20 mouse cellular contexts compared by ENCODE assay signal in genomic region chr9:44804678-44805077, GRCm38 (mm10). TPM values are rescaled to one million over a fixed set of nuclear protein-coding genes. Genes with fewer than 3 reads are reported as not detected.
DNase-seq lines count a peak whose midpoint lies in the region; ATAC-seq and TF ChIP-seq lines count a peak whose summit lies in the region.
"Had no signal": no experiment of that assay in that cellular context is flagged by ENCODE, and none has a peak within 500 bp of the region (broad histone marks: within the 10 kb centered on the region; RNA-seq: fewer than 3 reads in every experiment).

No protein-coding gene starts in this region.

- no peak overlapping the region for H3K27ac ChIP-seq in kidney, embryonic 15.5 days
- no peak overlapping the region for H3K27ac ChIP-seq in limb, embryonic 14.5 days (replicated peaks; ENCODE audit: low read depth, low read length)
- H3K27ac ChIP-seq in limb, embryonic 10.5 days: no peak overlapping the region
- H3K27ac ChIP-seq: embryonic facial prominence, embryonic 12.5 days; forebrain, embryonic 15.5 days; hindbrain, embryonic 10.5 days had no signal

- H3K9ac ChIP-seq in kidney, embryonic 15.5 days: no peak overlapping the region
- no peak overlapping the region for H3K9ac ChIP-seq in limb, embryonic 14.5 days (ENCODE audit: low read depth, low read length, severe bottlenecking)
- H3K9ac ChIP-seq: embryonic facial prominence, embryonic 12.5 days; forebrain, embryonic 15.5 days; heart, embryonic 12.5 days had no signal

- peak; percentile 69 for DNase-seq in kidney, adult 11 months
- DNase-seq in limb, embryonic 14.5 days (ENCODE audit: low spot score): no peak
- DNase-seq in limb, embryonic 10.5 days (ENCODE audit: low spot score): no peak
- peak; percentile 41 to 81 for DNase-seq in kidney, postnatal 25 days
- DNase-seq in yolk sac, embryonic 10.5 days (ENCODE audit: low spot score): no peak
- no peak for DNase-seq in retina, embryonic 14.5 days (ENCODE audit: low spot score)
- DNase-seq: adrenal gland, postnatal 14 days; cerebellum, adult 11-12 months; cerebellum, adult 9-10 months; cerebellum, postnatal 25 days; gastrocnemius, postnatal 14 days had no signal

- ATAC-seq in kidney, embryonic 15.5 days (replicated peaks; ENCODE audit: low FRiP score): no peak
- ATAC-seq in limb, embryonic 14.5 days (ENCODE audit: low FRiP score, low read depth): 0 out of 2 replicates have a peak, but pooled peaks have one; percentile 21
- ATAC-seq: activated CD4-positive, CD25-positive, alpha-beta regulatory T cell, adult 4 months; forebrain, embryonic 15.5 days; Patski had no signal

- peaks cover 30% of the 10 kb centered on the region for H3K4me1 ChIP-seq in kidney, embryonic 15.5 days
- H3K4me1 ChIP-seq in limb, embryonic 14.5 days (ENCODE audit: control insufficient read depth, insufficient read depth, low read length): peaks cover 5% of the 10 kb centered on the region
- H3K4me1 ChIP-seq in limb, embryonic 10.5 days: peaks cover 7% of the 10 kb centered on the region

- peaks cover 51% of the 10 kb centered on the region for H3K36me3 ChIP-seq in kidney, embryonic 15.5 days
- H3K36me3 ChIP-seq in limb, embryonic 14.5 days (ENCODE audit: control insufficient read depth, insufficient read depth, low read length): peaks cover 50% of the 10 kb centered on the region
- H3K36me3 ChIP-seq in limb, embryonic 10.5 days: peaks cover 52% of the 10 kb centered on the region

- H3K27me3 ChIP-seq in kidney, embryonic 15.5 days: no peaks in the 10 kb centered on the region
- no peaks in the 10 kb centered on the region for H3K27me3 ChIP-seq in limb, embryonic 14.5 days (ENCODE audit: control insufficient read depth, insufficient read depth, low read length)
- H3K27me3 ChIP-seq in limb, embryonic 10.5 days (ENCODE audit: low read depth, poor library complexity, severe bottlenecking): peaks cover 25% of the 10 kb centered on the region
- H3K27me3 ChIP-seq: embryonic facial prominence, embryonic 12.5 days; forebrain, embryonic 15.5 days; Patski had no signal

- 87% methylated on average over 10 of the region's 10 CpGs for WGBS in kidney, embryonic 15.5 days
- WGBS in limb, embryonic 14.5 days: 90% methylated on average over 10 of the region's 10 CpGs
- 92% methylated on average over 10 of the region's 10 CpGs for WGBS in limb, embryonic 10.5 days

- H3K4me3 ChIP-seq in kidney, embryonic 15.5 days (replicated peaks): no peak overlapping the region
- H3K4me3 ChIP-seq in limb, embryonic 14.5 days (replicated peaks; ENCODE audit: low read length): no peak overlapping the region
- H3K4me3 ChIP-seq in limb, embryonic 10.5 days: no peak overlapping the region
- H3K4me3 ChIP-seq: embryonic facial prominence, embryonic 12.5 days; forebrain, embryonic 15.5 days; heart, embryonic 12.5 days; hindbrain, embryonic 10.5 days had no signal

- no peaks in the 10 kb centered on the region for H3K9me3 ChIP-seq in kidney, embryonic 15.5 days (replicated peaks)
- no peaks in the 10 kb centered on the region for H3K9me3 ChIP-seq in limb, embryonic 14.5 days (ENCODE audit: control insufficient read depth, low read length)
- no peaks in the 10 kb centered on the region for H3K9me3 ChIP-seq in limb, embryonic 10.5 days (replicated peaks)
- H3K9me3 ChIP-seq: embryonic facial prominence, embryonic 12.5 days; forebrain, embryonic 15.5 days; heart, embryonic 12.5 days; hindbrain, embryonic 10.5 days had no signal

- no peak for TF ChIP-seq POLR2A in limb, embryonic 14.5 days (IDR thresholded peaks at IDR 0.05; ENCODE audit: borderline replicate concordance, extremely low read depth, insufficient read depth, insufficient read length)

- H3K4me2 ChIP-seq in kidney, embryonic 15.5 days: no peak overlapping the region
- H3K4me2 ChIP-seq in limb, embryonic 14.5 days (replicated peaks; ENCODE audit: low read depth, low read length, severe bottlenecking): no peak overlapping the region
- H3K4me2 ChIP-seq: embryonic facial prominence, embryonic 12.5 days; forebrain, embryonic 15.5 days; heart, embryonic 12.5 days had no signal

RNA-seq across cellular contexts. Expression of gene Ttc36, which starts 1.8 kb away (rescaled TPM):
- 87.3 and 99.8 TPM in 2 replicates for polyA plus RNA-seq in kidney, embryonic 15.5 days (2015; fragmentation: Nextera tagmentation; extraction: Ambion mirVana)
- polyA plus RNA-seq in limb, embryonic 14.5 days (2012; rRNA removed): 0.37 and 0.47 TPM in 2 replicates
- polyA plus RNA-seq in limb, embryonic 14.5 days (2014; fragmentation: Nextera tagmentation; extraction: Ambion mirVana): 0.30 and 0.34 TPM in 2 replicates
- not detected in 2 replicates for polyA plus RNA-seq in limb, embryonic 10.5 days (2016; fragmentation: Nextera tagmentation; extraction: Ambion mirVana)
- polyA plus RNA-seq: C2C12; forebrain, embryonic 11.5 days; forebrain, embryonic 15.5 days; heart, embryonic 12.5 days had no signal

RNA-seq across cellular contexts. Expression of gene Tmem25, which starts 5.6 kb away (rescaled TPM):
- 20.0 and 24.6 TPM in 2 replicates for polyA plus RNA-seq in kidney, embryonic 15.5 days (2015; fragmentation: Nextera tagmentation; extraction: Ambion mirVana)
- 7.2 and 11.1 TPM in 2 replicates for polyA plus RNA-seq in limb, embryonic 14.5 days (2012; rRNA removed)
- 2.5 and 3.6 TPM in 2 replicates for polyA plus RNA-seq in limb, embryonic 14.5 days (2014; fragmentation: Nextera tagmentation; extraction: Ambion mirVana)
- polyA plus RNA-seq in limb, embryonic 10.5 days (2016; fragmentation: Nextera tagmentation; extraction: Ambion mirVana): 1.3 and 1.9 TPM in 2 replicates

RNA-seq across cellular contexts. Expression of gene Ift46, which starts 37.0 kb away (rescaled TPM):
- polyA plus RNA-seq in kidney, embryonic 15.5 days (2015; fragmentation: Nextera tagmentation; extraction: Ambion mirVana): 99.3 and 105 TPM in 2 replicates
- 109 and 116 TPM in 2 replicates for polyA plus RNA-seq in limb, embryonic 14.5 days (2012; rRNA removed)
- 123 and 131 TPM in 2 replicates for polyA plus RNA-seq in limb, embryonic 14.5 days (2014; fragmentation: Nextera tagmentation; extraction: Ambion mirVana)
- 115 and 146 TPM in 2 replicates for polyA plus RNA-seq in limb, embryonic 10.5 days (2016; fragmentation: Nextera tagmentation; extraction: Ambion mirVana)

RNA-seq across cellular contexts. Expression of gene Arcn1, which starts 37.0 kb away (rescaled TPM):
- polyA plus RNA-seq in kidney, embryonic 15.5 days (2015; fragmentation: Nextera tagmentation; extraction: Ambion mirVana): 201 and 202 TPM in 2 replicates
- 105 and 111 TPM in 2 replicates for polyA plus RNA-seq in limb, embryonic 14.5 days (2012; rRNA removed)
- 221 and 234 TPM in 2 replicates for polyA plus RNA-seq in limb, embryonic 14.5 days (2014; fragmentation: Nextera tagmentation; extraction: Ambion mirVana)
- 172 and 193 TPM in 2 replicates for polyA plus RNA-seq in limb, embryonic 10.5 days (2016; fragmentation: Nextera tagmentation; extraction: Ambion mirVana)

Comparison
In these comparisons a context has a peak if more than half of its experiments do, and no peak if none do; other contexts are left out.
1. DNase-seq: peak in kidney, adult 11 months (single experiment) and kidney, postnatal 25 days (2 of 2); none in limb, embryonic 14.5 days (single experiment), limb, embryonic 10.5 days (single experiment), yolk sac, embryonic 10.5 days (single experiment) and retina, embryonic 14.5 days (single experiment).
2. RNA of gene Ttc36, which starts 1.8 kb away (polyA plus RNA-seq): 87.3 to 99.8 TPM in kidney, embryonic 15.5 days; 0.30 to 0.47 TPM in limb, embryonic 14.5 days and not detected in limb, embryonic 10.5 days; every median in the first group is over 10 times any median in the second.